8 mouse cellular contexts compared by ENCODE assay signal in genomic region chr15:27315964-27316745, GRCm38 (mm10).
DNase-seq lines count a peak whose midpoint lies in the region; ATAC-seq and TF ChIP-seq lines count a peak whose summit lies in the region.

No protein-coding gene starts in this region.

- H3K4me3 ChIP-seq in heart, postnatal 0 days (ENCODE audit: low read depth, low read length): no peak overlapping the region
- no peak overlapping the region for H3K4me3 ChIP-seq in C2C12 (ENCODE audit: insufficient read depth, poor library complexity, severe bottlenecking)

- H3K9ac ChIP-seq in heart, postnatal 0 days (replicated peaks; ENCODE audit: low read depth, low read length): no peak overlapping the region

- no peaks in the 10 kb centered on the region for H3K79me2 ChIP-seq in C2C12 (ENCODE audit: control insufficient read depth, insufficient read depth)

- H3K27ac ChIP-seq in heart, postnatal 0 days (ENCODE audit: low read depth): no peak overlapping the region

- 46% methylated on average over 4 of the region's 4 CpGs for WGBS in heart, postnatal 0 days

- TF ChIP-seq EP300 in heart, postnatal 0 days (IDR thresholded peaks at IDR 0.05; ENCODE audit: low read depth): no peak

- H3K4me2 ChIP-seq in heart, postnatal 0 days (ENCODE audit: low read depth, low read length): no peak overlapping the region

- no peaks in the 10 kb centered on the region for H3K36me3 ChIP-seq in heart, postnatal 0 days (replicated peaks; ENCODE audit: control insufficient read depth, insufficient read depth, low read length)
- no peaks in the 10 kb centered on the region for H3K36me3 ChIP-seq in C2C12 (ENCODE audit: control insufficient read depth, insufficient read depth)

- H3K27me3 ChIP-seq in heart, postnatal 0 days (ENCODE audit: control insufficient read depth, insufficient read depth, low read length): no peaks in the 10 kb centered on the region
- H3K27me3 ChIP-seq in C2C12 (ENCODE audit: control insufficient read depth, insufficient read depth, insufficient read length): peaks cover 3% of the 10 kb centered on the region

- H3ac ChIP-seq in C2C12 (ENCODE audit: control insufficient read depth, insufficient read length, low read depth): no peak overlapping the region

- TF ChIP-seq CTCF in heart, postnatal 0 days (IDR thresholded peaks at IDR 0.05; ENCODE audit: low read depth): peak; percentile 55
- peak; percentile 21 for TF ChIP-seq CTCF in C2C12 (IDR thresholded peaks at IDR 0.05; ENCODE audit: control insufficient read depth, insufficient read depth, insufficient read length)
- TF ChIP-seq CTCF in brain, embryonic 14.5 days (IDR thresholded peaks at IDR 0.05; ENCODE audit: borderline replicate concordance, extremely low read depth, insufficient read depth, insufficient read length): no peak

- TF ChIP-seq POLR2A in brain, embryonic 14.5 days (IDR thresholded peaks at IDR 0.05; ENCODE audit: borderline replicate concordance, extremely low read depth, insufficient read depth, insufficient read length, poor library complexity, severe bottlenecking): no peak

- no peaks in the 10 kb centered on the region for H3K4me1 ChIP-seq in heart, postnatal 0 days (ENCODE audit: control insufficient read depth, insufficient read depth)

- peak; percentile 16 for DNase-seq in heart, postnatal 0 days (ENCODE audit: low spot score)
- no peak for DNase-seq in heart, adult 9 months (ENCODE audit: low spot score in 2 of 2)
- peak; percentile 73 for DNase-seq in brain, embryonic 14.5 days (ENCODE audit: low read depth)
- peak; percentile 16 for DNase-seq in hindlimb bud, embryonic 11.5 days (ENCODE audit: extremely low spot score, low read depth, low spot score)
- no peak for DNase-seq in testis, postnatal 10 days (ENCODE audit: low spot score)
- no peak for DNase-seq in adrenal gland, adult 18-20 months (ENCODE audit: low spot score in 2 of 2)
- DNase-seq in layer of hippocampus, postnatal 36 days: no peak

- no peak for ATAC-seq in heart, postnatal 0 days (ENCODE audit: insufficient read depth, low read depth)

- no peaks in the 10 kb centered on the region for H3K9me3 ChIP-seq in heart, postnatal 0 days (replicated peaks; ENCODE audit: control insufficient read depth, low read length)

- H3K79me3 ChIP-seq in C2C12 (ENCODE audit: low read depth): no peaks in the 10 kb centered on the region

TF ChIP-seq in C2C12, 6 proteins besides CTCF, POLR2A, EP300 and RAD21:
- no peak for TF ChIP-seq USF1 (IDR thresholded peaks at IDR 0.05; ENCODE audit: low read depth)
- TF ChIP-seq MAX (IDR thresholded peaks at IDR 0.05): no peak
- TF ChIP-seq FOSL1 (IDR thresholded peaks at IDR 0.05; ENCODE audit: insufficient read depth, low read length, poor library complexity, severe bottlenecking): no peak
- no peak for TF ChIP-seq CEBPB (IDR thresholded peaks at IDR 0.05; ENCODE audit: low read depth)
- TF ChIP-seq MYOG (IDR thresholded peaks at IDR 0.05; ENCODE audit: control insufficient read depth, extremely low read depth, insufficient read length): no peak
- TF ChIP-seq MYOD1 (IDR thresholded peaks at IDR 0.05; ENCODE audit: control insufficient read depth, insufficient read length, low read depth): no peak

Comparison
In these comparisons a context has a peak if more than half of its experiments do, and no peak if none do; other contexts are left out.
1. DNase-seq: peak in heart, postnatal 0 days (single experiment), brain, embryonic 14.5 days (single experiment) and hindlimb bud, embryonic 11.5 days (single experiment); none in heart, adult 9 months (0 of 2), testis, postnatal 10 days (single experiment), adrenal gland, adult 18-20 months (0 of 2) and layer of hippocampus, postnatal 36 days (0 of 2).